Mouse (Mus musculus) monocyte, adult 5-6 weeks (primary cell): ENCODE data around the gene Galnt6. TPM values are rescaled to one million over a fixed set of nuclear protein-coding genes. Genes with fewer than 3 reads are reported as not detected.
A peak's percentile ranks its signal among the peaks of the same experiment; 100 is the strongest.

Experiments used
- ATAC-seq: fragments of 153-309, 156-312 bp; replicated peaks from 2 replicates; pipeline ENCODE4 v1.8.0; 2017; ENCODE audit warnings: mild to moderate bottlenecking; ENCODE audit not compliant: low TSS enrichment, insufficient number of reproducible peaks, severe bottlenecking, poor library complexity, low FRiP score
- total RNA-seq: library from RNA; stranded (forward); fragments of 200-1000, 200-491, 200-594 nt; gene quantifications from 3 replicates; pipeline ENCODE4 v1.2.3, GENCODE M21; 2017

The Galnt6 gene
- total RNA-seq, 1 experiment from 2014 or later = 43.8 TPM

DNA sequence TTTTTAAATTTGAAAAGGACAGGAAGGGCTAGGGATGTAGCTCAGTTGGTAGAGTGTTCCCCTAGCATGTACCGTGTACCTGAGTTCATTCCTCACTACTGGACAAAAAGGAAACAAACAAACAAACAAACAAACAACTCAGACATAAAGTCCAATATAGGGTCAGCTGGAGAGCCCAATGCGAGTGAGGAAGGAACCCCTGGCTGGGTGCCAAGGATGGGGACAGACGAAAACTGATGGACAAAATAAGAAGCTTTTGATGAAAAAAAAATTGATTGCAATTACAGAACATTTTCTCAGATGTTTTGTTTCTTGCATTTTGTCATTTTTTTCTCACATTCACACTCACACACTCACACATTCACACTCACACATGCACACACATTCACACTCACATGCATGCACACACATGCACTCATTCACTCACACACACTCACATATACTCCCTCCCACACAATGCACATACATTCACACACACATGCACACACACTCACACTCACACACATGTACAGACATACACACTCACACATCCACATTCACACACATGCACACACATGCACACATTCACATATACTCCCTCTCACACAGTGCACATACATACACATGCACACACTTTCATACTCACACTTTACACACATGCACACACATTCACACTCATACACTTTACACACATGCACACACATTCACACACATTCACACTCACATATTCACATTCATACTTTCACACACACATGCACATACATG is 26.9 kb upstream of the Galnt6 start:
- ATAC-seq = no peak

- no peak for ATAC-seq
Measured at GRCm38 (mm10) chr15:100755498-100755859, 26.3 kb upstream of the Galnt6 start.

DNA sequence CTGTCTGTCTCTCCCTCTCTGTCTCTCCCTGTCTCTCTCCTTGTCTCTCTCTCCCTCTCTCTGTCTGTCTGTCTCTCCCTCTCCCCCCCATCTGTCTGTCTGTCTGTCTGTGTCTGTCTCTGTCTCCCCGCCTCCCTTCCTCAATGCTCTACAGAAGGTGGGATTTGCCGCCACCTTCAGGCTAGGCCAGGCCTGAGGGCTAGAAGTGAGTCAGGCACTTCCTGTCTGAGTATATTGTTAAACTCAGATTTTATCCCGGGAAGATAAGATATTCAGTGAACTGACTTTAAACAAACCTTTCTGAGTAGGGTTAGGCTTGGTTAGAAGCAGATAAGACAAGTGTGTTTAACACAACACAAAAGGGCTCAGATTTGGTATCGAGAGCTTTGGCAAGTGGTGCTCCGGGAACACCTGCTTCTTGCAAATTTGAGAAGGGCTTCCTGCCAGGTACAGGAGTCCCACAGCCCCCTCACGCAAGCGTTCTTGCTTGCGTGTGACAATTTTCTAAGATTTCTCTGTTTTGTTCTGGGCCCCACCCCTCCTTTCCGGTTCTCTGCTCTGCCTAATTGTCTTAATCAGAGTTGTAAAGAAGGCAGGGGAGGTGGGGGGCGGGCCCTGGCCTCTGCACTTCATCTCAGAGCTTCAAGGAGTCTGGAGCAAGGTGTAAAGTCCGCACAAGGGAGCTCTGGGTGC is 25.8 kb upstream of the Galnt6 start:
- ATAC-seq = peak; percentile 58

DNA sequence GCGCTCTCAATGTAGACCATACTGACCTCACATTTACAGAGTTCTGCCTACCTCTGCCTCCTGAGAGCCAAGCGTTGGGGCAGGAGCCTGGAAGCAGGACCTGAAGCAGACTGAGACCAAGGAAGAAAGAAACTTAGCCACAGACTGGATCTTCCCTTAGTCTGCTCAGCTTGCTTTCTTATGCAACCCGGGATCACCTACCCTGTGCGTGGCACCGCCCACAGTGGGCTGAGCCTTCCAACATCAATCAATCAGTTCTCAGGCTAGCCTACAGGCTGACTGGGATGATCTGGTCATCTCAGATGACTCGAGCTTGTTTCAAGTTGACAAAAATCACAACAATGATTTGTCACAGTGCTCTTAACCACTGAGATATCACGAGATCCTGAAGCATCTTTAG is 24.9 kb upstream of the Galnt6 start:
- no peak for ATAC-seq

DNA sequence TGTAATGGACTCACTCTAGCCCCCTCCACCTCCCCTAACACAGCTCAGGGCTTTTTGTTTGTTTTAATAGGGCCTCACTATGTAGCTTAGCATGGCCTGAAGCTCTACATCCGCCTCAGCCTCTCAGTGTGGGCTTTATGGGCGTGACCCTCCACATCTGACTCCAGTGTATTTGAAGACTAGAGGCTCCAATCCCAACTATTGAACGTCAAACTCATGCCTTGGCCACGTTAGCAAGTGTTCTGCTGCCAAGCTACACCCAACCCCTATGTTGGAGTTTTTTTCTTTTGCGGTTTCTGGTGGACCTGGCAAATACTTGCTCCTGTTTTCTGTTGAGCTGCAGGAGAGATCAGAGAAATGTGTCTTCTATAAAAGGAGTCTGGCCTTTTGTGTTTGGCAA is 23.9 kb upstream of the Galnt6 start:
- ATAC-seq = no peak

GRCm38 (mm10) chr15:100752439-100752838 is 23.3 kb upstream of the Galnt6 start:
- no peak for ATAC-seq

GRCm38 (mm10) chr15:100749751-100750538 is 20.8 kb upstream of the Galnt6 start:
- ATAC-seq = peak; percentile 92

- ATAC-seq = no peak
Measured at GRCm38 (mm10) chr15:100748584-100748983, 19.4 kb upstream of the Galnt6 start.

DNA sequence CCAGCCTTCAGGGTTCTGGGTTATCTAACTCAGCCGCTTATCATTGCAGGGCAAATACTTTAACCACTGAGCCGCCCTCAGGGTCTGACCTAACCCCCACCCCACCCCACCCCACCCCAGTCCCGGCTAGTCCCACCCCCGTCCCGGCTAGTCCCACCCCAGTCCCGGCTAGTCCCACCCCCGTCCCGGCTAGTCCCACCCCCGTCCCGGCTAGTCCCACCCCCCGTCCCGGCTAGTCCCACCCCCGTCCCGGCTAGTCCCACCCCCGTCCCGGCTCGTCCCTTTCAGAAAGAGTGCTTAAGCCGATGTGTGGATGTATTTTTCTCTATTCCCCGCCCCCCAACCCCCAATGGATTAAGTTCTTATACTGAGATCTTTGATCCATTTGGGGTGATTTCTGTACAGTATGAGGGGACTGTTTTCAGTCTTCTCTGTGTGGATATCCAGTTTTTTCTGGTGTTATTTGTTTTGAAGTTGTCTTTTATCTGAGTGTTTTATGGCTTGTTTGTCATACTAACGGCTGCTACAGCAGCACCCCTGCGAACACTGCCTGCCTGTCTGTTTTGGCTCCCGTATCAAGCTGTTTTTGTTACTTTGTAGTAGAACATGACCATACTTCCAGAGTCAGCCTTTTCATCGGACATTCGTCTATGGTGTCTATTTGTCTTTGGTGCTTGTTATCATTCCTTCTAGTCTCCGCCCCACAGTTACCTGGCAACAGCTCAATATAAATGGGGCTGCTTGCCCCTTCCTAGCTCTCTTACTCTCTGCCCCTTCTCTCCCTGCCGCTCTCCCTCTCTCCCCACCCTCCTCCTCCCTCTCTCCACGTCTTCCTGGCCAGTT is 18.2 kb upstream of the Galnt6 start:
- ATAC-seq = no peak

DNA sequence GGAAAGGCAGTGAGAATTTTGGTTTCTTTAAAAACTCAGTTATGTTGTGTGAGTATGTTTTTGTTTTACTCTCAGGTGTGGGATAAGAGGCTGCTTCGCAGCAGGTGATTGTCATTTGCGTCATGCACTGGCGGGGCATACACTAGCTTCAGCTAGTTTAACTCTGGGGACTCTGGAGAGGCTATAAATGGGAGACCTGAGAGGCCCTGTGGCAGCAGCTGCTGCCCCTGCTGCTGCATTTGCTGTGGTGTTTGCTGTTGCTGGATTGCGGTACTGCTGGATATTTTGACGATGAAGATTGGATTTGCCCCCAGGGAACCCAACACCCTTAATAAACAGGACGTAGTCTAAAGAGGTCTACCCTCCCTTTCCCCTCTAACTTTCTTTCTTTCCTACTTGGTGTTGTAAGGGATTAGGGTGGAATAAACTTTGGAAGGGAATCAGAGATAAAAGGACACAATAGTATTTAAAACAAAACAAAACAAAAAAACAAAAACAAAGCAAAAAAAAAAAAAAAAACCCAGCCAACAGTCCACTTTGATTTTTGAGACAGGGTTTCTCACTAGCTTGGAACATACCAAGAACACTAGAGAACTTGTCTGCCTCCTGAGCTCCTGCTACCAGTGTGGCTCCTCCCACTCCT is 17.4 kb upstream of the Galnt6 start:
- ATAC-seq = no peak

GRCm38 (mm10) chr15:100743238-100743637 is 14.1 kb upstream of the Galnt6 start:
- ATAC-seq = peak; percentile 75

DNA sequence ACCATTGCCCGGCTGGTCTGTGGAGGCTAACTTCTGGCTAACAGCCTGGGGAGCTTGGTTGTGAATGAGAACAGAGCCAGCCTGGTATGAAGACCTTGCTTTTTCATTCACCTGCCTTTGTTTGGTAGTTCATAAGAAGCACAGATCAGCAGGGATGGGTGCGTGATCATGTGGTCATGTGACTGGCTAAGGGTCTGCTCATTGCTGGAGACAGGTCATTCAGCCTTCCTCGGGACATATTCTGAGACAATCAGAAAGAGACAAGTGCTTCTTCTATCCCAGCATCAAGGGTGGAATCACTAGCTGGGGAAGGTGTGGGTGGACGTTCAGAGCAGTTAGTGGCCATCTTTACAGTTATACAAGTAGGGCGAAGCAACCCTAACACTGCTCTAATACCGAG is 10.3 kb upstream of the Galnt6 start:
- no peak for ATAC-seq

DNA sequence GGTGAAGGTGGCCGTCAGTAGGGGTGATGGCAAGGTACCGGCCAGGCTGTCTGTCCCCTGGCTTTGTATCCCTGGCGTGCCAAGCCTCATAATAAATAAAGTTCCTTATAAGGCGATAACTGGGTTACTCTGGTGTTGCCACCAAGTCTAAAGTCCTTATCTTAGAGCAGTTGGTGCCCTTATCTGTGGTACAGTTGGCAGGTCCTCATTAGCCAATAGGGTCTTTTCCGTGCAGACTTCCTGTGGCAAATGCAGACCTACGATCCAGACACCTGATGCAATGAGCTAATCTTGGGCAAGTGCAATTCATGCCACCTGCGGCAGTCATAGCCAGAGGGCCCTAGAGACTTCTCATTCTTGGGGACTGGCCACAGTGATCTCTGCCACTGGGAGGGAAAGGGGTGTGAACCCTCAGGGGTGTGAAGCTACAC is 9.2 kb upstream of the Galnt6 start:
- ATAC-seq = peak; percentile 42; the same call in 1 of the 2 replicates

DNA sequence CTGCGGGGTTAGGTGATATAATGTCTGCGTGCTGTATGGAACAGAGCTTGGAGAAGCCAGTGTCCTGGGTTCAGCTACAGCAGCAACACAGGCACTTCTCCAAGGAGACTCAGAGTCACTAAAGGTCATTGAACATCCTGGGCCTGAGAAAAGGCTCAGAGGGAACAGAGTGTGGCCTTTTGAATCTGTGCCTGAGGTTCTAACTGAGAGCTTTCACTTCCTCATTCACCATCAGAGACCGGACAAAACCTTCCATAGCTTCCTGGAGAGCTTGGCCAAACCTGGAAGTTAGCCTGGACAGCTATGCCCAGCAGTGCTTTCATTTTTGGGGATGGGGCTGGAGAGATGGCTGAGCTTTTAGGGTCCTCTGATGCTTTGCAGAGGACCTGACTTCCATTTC is 8.5 kb upstream of the Galnt6 start:
- ATAC-seq = peak; percentile 78

- peak; percentile 25; the same call in 1 of the 2 replicates for ATAC-seq
Measured at GRCm38 (mm10) chr15:100735953-100736300, 6.8 kb upstream of the Galnt6 start.

GRCm38 (mm10) chr15:100735095-100735952 is 6.1 kb upstream of the Galnt6 start:
- ATAC-seq = no peak

- peak; percentile 48; the same call in 1 of the 2 replicates for ATAC-seq
Measured at GRCm38 (mm10) chr15:100732580-100732979, 3.4 kb upstream of the Galnt6 start.
